Mouse (Mus musculus) left cerebral cortex, adult 18-20 months (tissue): ENCODE results near the gene Elp5. TPM values are rescaled to one million over a fixed set of nuclear protein-coding genes. Genes with fewer than 3 reads are reported as not detected.
"Not testable (repeated sequence)": the region's sequence is repeated elsewhere in the genome, so short reads cannot be mapped to it uniquely, and the experiment has no call there.

Source experiments
- DNase-seq, 2 experiments: peaks; one replicate each; pipeline ENCODE4 v3.0.0; 2021 to 2022; ENCODE audit warnings: low spot score in 2 of 2, mixed read lengths in 1 of 2
- total RNA-seq, 2 experiments: library from RNA; stranded (reverse); gene quantifications; 2 replicates each; pipeline ENCODE4 v1.2.3; 2021

The Elp5 gene
- total RNA-seq, 2 experiments from 2014 or later, result 78.8 to 87.3 TPM

DNA sequence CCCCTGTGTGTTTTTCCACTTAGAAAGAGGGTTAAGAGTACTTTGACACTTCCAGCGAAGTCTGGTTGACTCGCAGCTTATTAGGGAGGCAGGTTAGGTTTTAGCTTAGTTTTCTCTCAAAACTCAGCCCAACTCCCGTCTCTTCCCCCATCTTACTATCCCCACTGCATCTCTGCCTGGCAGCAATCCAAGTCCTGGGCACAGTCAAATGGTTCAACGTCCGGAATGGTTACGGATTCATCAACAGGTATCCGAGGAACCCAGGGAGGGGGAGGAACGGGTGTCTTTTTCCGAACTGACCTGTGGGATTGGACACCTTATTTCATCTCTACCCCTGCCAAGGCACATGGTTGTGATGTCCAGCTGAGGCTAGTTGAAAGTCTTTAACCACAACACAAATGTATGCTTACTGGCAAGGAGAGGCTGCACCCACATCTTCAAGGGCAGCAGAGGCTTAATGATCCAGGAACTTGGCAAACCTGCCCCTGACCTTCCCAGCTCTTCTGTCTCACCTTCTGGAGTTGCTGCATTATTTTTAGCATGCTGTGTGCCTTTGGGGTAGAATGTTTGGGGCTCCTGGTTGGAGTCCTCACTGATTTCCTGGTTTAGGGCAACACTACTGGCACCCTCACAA, 45.5 kb downstream of the Elp5 start:
- DNase-seq, result no peak

DNA sequence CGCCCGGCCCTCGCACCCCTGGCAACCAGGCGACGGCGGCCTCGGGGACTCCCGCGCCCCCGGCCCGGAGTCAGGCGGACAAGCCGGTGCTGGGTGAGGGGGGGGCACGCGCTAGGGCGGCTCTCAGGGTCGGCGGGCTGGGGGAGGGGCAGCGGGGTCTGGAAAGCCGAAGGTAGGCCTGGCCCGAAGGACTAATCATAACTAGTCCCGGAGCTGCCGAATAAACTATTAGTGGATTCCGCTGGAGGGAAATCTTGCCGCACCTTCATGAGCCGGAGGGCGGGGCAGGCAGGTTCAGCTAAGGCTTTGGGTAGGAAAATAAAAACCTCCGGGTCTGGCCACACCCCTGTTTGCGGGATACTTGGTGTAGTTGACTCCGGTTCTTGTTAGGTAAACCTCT, 46.2 kb downstream of the Elp5 start:
- DNase-seq, result no peak

DNA sequence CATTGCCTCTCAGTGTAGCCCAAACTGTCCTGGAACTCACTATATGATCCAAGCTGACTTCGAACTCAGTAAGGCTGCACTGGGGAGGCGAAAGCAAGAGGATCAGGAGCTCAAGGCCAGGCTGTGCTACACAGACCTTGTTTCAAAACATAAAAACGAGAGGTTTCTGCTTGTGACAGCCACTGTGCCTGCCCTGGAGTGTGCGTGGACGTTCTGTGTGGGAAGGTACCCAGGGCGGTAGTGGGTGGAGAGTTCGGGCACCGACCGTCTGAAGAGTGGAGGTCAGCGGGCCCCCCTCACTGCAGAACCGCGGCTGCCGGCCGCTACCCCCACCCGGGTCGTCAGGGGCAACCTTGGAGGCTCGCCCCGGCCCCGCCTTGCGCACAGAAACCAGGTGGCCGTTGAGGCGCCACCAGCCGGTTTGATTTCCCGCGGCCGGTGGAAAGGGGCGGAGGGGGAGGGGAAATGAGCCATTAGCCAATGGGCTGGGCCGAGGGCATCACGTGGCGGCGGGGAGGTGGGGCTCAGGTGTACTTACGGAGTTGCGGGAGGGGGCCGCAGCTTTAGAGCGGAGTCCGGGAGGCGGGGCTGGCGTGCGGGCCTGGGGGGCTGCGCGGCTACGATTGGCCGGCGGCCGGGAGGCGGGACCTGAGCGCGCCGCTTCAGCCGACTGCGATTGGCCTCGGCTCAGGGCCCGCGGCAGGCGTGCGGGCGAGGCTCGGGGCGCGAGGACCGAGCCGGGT, 47.0 kb downstream of the Elp5 start, which contains the start of gene Ybx2:
Gene Ybx2 (plus strand): TSS at position 660 of the 743 bp plus-strand sequence.
- peak; percentile 84 to 88 for DNase-seq

DNA sequence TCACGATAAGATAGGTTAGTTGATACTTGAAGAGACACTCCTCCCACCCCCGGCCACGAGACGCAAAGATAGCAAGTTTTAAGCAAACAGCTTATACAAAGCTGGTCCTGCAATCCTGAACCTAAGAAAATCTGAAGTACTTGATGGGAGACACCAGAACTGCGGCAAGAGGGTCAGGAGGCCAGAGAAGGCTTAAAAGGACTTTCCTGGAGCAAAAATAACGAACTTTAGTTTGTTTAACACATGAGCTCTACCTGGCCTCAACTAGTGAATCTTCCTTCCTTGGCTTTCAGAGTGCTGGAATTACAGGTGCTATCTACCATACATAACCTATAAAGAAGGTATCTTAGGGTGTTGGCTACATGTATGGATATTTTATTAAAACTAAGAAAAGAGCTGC, 47.6 kb downstream of the Elp5 start:
- DNase-seq, result no peak

DNA sequence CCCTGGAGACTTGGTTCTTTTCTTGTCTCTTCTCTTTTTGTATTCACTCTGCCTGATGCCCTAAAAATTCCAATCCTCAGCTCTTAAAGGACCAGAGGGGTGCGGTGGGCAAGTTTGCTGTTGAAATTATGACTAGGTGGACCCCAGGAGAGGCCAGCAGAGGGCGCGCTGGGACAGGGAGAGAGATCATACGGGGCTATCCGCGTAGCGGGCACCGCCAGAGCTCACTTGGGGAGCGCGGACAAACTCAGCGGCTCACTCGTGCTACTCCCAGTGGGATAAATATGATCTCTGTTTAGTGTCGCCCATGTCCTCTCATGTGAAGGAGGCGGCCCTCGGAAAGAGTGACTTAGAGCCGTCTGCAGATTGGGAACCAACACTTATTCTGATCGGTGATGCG, 48.1 kb downstream of the Elp5 start:
- peak; percentile 85 to 96 for DNase-seq

DNA sequence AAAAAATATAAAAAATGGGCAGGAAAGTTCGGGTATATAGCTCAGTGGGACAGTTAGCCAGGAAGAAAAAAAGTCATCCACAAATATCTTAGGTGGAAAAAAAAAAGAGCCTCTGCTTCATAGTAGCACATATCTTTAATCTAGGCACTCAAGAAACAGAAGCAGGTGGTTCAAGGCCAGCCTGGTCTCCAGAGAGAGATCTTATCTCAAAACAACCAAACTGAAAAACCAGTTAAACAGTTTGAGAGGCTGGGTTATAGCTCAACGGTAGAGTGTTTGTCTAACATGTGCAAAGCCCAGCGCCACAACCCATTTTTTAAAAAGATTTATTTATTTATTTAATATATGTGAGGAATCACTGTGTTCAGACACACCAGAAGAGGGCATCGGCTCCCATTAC, 49.3 kb downstream of the Elp5 start:
- DNase-seq, result no peak

DNA sequence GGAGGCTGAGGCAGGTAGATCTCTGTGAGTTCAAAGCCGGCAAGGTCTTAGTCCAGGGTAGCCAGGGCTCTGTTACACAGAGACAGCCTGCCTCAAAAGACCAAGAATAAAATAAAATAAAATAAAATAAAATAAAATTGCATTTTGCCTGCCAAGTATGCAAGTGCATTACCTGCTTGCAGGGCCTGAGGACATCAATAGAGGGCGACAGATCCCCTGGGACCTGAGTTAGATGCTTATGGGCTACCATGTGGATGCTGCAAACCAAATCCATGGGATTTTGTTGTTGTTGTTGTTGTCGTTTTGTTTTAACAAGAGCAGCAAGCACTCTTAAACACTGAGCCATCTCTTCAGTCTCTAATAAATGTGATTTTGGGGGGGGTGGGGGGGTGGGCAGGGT, 50.1 kb downstream of the Elp5 start:
- no peak for DNase-seq

DNA sequence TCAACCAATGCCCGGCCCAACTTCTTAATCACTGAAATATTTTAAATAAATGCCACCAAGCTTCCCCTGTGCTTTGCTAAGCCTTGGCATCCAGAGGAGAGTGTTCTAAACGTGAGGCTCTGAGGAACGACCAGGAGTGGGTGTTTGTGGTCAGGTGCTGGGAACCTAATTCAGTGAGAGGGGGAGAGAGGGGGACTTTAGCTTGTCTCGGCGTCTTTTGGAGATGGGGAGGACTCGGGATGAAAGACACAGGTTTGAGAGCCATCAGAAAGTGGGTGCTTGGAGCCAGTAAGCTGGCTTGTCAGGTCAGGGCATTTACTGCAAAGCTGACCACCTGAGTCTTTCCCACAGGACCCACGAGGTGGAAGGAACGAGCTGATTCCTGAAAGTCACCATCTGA, 50.5 kb downstream of the Elp5 start:
- DNase-seq, result no peak

DNA sequence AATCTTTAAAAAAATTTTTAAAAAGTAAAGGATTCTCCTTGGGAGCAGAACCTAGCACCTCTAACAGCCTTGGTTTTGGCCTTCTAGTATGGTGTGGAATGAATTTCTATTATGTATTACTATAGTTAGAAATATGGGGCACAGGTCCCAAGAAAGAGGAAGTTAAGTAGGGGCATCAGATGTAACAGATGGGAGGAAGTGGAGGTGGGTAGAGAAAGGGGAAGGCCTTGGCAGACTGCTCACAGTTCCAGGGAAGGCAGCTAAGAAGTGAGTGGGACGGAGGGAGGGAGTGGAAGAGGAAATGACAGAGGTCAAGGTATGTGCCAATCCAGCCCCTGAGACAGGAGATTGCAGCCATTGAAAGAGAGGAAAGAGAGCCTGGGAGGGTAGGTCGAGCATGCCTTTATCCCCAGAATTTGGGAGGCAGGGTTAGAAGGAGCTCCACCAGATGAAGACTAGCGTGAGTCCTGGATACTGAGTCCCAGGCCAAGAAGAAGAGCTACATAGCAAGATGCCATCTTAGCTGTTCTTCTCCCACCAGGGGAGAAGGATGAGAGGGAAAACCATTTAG, 51.3 kb downstream of the Elp5 start:
- no peak for DNase-seq

DNA sequence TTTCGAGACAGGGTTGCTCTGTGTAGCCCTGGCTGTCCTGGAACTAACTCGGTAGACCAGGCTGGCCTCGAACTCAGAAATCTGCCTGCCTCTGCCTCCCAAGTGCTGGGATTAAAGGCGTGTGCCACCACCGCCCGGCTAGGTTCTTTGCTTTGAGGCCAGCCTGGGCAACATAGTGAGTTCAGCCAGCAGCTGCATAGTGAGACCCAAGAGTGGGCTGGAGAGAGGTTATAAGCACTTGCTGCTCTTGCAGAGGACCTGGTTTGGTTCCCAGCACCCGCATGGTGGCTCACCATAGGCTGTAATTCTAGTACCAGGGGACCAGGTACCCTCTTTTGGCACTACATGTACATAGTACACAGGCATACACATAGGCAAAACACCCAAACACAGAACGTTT, 52.1 kb downstream of the Elp5 start:
- DNase-seq, result not testable (repeated sequence)

DNA sequence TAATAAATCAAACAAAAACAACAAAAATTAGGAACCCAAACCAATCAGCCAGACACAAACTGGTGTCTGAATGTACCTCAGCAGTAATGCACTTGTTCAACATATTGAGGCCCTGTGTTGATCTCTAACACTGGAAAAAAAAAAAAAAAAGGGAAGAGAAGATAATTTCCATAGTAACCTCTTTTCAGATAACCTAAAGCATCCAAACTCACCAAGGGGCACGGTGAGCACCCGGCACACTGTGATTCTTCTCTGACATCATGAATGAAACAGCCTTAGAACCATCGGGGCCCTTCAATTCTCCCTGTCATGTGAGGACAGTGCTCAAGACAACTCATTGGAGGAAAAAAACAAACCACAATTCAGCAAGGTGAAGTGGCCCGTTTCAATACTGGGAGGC, 52.6 kb downstream of the Elp5 start:
- no peak for DNase-seq

DNA sequence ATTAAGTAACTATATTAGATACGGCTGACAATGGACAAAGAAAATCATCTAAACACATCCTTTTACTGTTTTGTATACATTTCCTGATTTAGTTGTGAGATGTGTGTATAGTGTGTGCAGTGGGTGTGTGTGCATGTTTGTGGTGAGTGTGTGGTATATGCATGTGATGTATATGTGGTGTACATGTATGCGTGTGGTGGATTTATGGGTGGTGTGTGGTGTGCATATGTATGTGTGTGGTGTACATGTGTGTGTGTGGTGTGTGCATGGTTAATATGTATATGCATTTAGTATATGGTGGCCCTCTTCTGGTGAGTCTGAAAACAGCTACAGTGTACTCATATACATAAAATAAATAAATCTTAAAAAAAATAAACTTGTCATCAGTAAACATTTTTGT, 54.8 kb downstream of the Elp5 start:
- DNase-seq, result no peak

DNA sequence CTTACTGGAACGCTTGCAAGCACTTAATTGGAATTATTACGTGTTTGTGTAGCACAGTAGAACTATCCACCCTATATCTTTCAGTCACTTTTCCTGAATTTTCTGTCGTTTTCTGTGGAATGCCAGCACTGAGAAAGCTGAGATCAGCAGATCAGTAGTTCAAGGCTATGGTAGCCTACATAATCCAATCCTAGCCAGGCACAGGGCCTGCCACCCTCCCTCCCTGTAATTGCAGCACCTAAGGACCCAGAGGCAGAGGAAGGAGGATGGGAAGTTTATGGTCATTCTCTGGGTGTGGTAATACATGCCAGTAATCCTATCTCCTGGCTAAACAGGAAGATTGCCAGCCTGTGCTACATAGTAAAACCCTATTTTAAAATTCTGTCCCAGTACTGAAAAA, 59.5 kb downstream of the Elp5 start:
- DNase-seq, result no peak

DNA sequence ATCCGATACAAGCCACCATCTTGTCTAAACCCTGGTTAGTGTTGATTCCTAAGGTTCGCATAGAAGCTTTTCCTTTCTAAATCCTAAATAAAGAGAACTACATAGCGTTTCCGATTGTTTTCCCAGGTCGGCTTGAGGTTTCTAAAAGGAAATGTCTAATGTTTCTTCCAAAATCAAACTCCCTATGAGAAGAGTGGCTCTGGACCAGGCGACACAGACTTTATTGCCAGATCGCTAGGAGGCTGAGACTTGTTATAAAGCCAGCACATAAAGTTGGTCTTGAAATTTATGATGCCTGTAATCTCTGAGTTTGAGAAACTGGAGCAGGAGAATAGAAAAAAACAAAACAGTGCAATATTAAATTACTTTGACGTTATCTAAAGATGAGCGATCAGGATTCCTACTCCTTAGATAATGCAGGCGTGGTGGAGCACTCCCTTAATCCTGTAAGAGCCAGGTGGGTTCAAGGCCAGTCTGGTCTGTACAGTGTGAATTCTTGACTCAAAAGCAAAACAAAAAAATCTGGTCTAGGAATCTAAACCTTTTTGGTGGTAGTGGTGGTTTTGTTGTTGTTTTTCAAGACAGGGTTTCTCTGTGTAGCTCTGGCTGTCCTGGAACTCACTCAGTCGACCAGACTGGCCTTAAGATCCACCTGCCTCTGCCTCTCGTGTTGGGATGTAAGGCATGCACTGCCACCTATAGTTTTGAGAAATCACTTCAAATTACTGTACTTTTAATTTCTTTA, 60.1 kb downstream of the Elp5 start:
- DNase-seq, result no peak

DNA sequence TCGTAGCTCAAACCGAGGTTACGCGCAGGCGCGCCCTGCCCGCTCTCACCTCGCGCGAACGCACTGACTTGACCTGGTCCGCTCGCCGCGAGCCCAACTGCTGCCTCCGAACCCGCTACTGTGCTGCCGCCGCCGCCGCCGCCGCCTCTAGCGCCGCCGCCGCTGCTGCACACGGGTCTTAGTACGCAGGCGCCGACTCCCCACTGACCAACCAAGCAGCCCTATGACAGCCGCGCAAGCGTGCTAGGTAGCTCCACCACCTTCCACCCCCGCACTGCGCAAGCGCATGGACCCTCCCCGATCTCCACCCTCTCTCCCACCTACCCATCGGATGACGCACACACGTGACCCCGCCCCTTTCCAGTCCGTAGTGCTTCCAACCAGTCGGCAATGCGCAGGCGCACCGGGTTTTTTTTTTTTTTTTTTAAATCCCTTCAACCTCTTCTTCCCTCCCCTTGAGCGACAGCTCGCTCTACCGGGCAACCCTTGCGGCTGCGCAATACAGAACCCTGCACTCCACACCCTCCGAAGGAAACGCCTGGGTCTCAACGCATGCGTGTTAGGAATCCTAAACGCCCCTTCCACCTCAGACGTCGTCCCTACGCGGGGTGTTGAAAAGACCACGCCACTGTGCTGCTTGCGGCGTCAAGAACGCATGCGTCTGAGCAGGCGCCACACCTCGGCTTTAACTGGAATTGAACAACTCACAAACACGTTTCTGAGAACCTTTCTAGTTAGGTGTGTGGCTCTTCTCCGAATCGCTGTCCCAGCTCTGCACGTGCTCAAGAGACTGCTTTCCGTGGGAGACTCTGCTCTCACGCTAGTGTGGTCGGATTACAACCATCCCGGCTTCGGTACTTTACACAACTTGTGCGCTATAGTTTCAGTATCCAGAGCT, 61.0 kb downstream of the Elp5 start, which contains the start of gene Eif5a:
Gene Eif5a (minus strand): TSS at position 845 of the 898 bp plus-strand sequence.
- peak; percentile 100 for DNase-seq

DNA sequence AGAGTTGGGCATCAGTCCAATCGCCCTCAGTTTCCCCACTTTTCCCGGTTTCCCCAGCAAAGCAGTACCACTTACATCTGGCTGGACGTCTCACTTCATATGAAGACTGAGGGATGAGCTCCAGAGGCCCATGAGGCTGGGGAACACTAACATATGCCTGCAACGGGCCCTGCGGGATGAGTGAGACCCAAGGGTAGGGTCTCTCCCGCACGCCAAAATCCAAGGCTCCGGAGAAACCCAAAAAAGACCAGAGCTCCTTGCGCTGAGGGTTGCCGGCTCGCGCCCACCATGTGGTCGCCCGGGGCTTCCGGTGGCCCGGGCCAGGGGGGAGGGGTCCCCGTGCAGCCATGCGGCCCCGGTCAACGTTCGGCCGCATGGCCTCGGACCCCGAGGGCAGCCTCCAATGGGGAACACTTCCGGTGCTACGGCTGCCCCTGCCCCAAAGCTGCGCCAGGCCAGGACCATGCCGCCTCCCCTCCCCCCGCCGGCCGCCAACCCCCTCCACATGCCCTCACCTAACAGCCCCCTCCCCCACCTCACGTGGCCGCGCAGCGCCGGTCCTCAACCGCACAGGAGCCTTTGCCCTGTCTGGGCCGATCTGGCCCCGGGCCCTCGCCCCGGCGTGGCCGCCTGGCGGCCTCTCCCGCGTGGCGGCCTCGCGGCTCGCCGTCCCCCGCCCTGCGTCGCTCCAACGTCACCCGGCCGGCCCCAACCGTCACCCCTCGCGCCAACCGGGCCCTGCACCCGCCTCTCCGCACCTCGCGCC, 61.9 kb downstream of the Elp5 start:
- DNase-seq, result peak; percentile 48 to 53

DNA sequence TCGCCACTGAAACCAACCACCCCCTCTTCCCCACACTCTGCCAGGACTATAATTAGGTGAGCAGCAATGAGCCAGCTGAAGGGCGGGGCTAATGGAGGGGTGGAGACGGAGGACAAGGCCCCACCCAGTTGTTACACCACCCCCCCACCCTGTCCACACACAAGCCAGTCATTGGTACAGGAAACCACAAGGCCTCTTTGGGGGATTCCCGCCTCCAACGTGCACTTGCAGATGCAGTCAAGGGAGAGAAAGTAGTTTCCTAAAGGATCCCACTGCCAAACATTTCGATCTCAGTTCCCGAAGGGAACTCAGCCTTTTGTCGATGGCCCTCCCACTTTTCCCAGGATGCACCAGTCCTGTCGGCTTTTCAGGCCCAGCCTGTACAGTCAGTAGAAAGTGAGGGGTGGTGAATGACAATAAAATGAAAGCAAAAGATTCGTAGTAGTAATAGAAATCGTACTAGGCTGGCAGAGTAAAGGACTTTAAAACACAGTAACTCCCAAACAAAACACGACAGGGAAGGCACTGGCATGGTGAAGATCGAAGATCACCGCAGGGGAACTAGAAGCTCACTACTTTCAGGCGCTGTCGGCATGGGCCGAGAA, 62.6 kb downstream of the Elp5 start:
- DNase-seq, result peak; percentile 22 to 36

DNA sequence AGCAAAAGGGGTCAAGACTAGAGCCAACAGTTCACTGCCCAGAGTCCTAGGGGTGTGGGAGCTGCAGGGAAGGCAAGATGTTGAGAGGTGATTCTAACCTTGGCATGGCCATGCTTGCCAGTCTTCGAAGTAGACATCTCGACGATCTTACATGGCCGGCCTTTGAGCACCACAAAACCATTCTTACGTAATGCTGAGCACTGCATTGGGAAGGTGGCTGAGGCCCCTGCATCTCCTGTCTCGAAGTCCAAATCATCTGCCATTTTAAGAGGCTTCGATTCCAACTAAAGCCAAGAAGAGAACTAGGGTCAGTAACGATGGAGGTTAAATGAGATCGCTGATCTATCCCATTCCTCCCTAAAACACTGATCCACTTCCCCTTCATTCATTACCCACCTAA, 63.3 kb downstream of the Elp5 start:
- DNase-seq, result no peak
